Mouse (Mus musculus) limb, embryonic 14.5 days (tissue): Measurements from ENCODE around the gene Gm17416. TPM values are rescaled to one million over a fixed set of nuclear protein-coding genes. Genes with fewer than 3 reads are reported as not detected.

Experiments
- ATAC-seq: fragments of 200-750 bp; cut with Nextera tagmentation; 2 replicates; pipeline ENCODE4 v1.8.0; 2017; ENCODE audit warnings: low read depth, moderate number of reproducible peaks, moderate TSS enrichment; ENCODE audit not compliant: low FRiP score
- DNase-seq: peaks from one replicate; pipeline ENCODE4 v3.0.0-alpha.2; 2015; ENCODE audit warnings: low spot score
- H3K27ac ChIP-seq: fragments of 300-500 bp; sonication (generic); replicated peaks from 2 replicates; pipeline ENCODE4 v1.5.1; 2014; ENCODE audit warnings: low read depth, mild to moderate bottlenecking, low read length, moderate library complexity, mixed read lengths
- H3K27me3 ChIP-seq: fragments of 300-500 bp; sonication (generic); 2 replicates; pipeline ENCODE4 v1.6.1; 2014; ENCODE audit warnings: low read length, mixed read lengths; ENCODE audit not compliant: control insufficient read depth, insufficient read depth
- H3K36me3 ChIP-seq: fragments of 300-500 bp; sonication (generic); 2 replicates; pipeline ENCODE4 v1.6.1; 2014; ENCODE audit warnings: mild to moderate bottlenecking, low read length, moderate library complexity, mixed read lengths; ENCODE audit not compliant: control insufficient read depth, insufficient read depth
- H3K4me1 ChIP-seq: fragments of 300-500 bp; sonication (generic); 2 replicates; pipeline ENCODE4 v1.6.1; 2014; ENCODE audit warnings: antibody characterized with exemption, low read length, mixed read lengths; ENCODE audit not compliant: control insufficient read depth, insufficient read depth
- H3K4me2 ChIP-seq: fragments of 300-500 bp; sonication (generic); replicated peaks from 2 replicates; pipeline ENCODE4 v1.6.1; 2014; ENCODE audit warnings: low read depth, mild to moderate bottlenecking, low read length, moderate library complexity; ENCODE audit not compliant: severe bottlenecking
- H3K4me3 ChIP-seq: fragments of 300-500 bp; sonication (generic); replicated peaks from 2 replicates; pipeline ENCODE4 v1.5.1; 2014; ENCODE audit warnings: low read length
- H3K9ac ChIP-seq: fragments of 300-500 bp; sonication (generic); 2 replicates; pipeline ENCODE4 v1.6.1; 2014; ENCODE audit warnings: mild to moderate bottlenecking, low read depth, low read length, moderate library complexity; ENCODE audit not compliant: severe bottlenecking
- H3K9me3 ChIP-seq: fragments of 300-500 bp; sonication (generic); 2 replicates; pipeline ENCODE4 v1.6.1; 2016; ENCODE audit warnings: low read length; ENCODE audit not compliant: control insufficient read depth
- POLR2A ChIP-seq: fragments of 200-500 bp; IDR thresholded peaks from 2 replicates; pipeline ENCODE4 v1.8.0; 2012; ENCODE audit warnings: inconsistent platforms, mild to moderate bottlenecking, moderate library complexity, borderline replicate concordance; ENCODE audit not compliant: insufficient read depth, insufficient read length; ENCODE audit errors: extremely low read depth
- WGBS: fragments of 180-500 bp; shearing (Covaris S2); extraction: QIAGEN DNeasy Blood & Tissue Kit; methylation state at CpG from one replicate; pipeline ENCODE4 v1.1.7; 2014; 5-methylcytosine and 5-hydroxymethylcytosine counted together
- polyA plus RNA-seq, 2 experiments: library from polyadenylated mRNA; depleted of rRNA in 1 of 2; stranded (reverse) in 1 of 2; unstranded in 1 of 2; fragments of >200 nt; fragmentation: Nextera tagmentation in 1 of 2; extraction: Ambion mirVana in 1 of 2; gene quantifications; 2 replicates each; pipeline versions ENCODE4 v1.2.1 to v1.2.3; 2012 to 2014

The Gm17416 gene
- not detected in 2 replicates for polyA plus RNA-seq (2012; rRNA removed)
- polyA plus RNA-seq (2014; fragmentation: Nextera tagmentation; extraction: Ambion mirVana), result not detected in 2 replicates

GRCm38 (mm10) chr2:152569038-152569437 is at the start of gene Gm17416:
Gene Gm17416 (plus strand): TSS chr2:152569338.
- H3K9me3 ChIP-seq, result no peaks in the 10 kb centered on the region
- no peak within 1 kb of the TSS for H3K4me3 ChIP-seq
- WGBS, result 92% methylated on average over 5 of the region's 5 CpGs
- H3K9ac ChIP-seq, result no peak within 1 kb of the TSS
- DNase-seq, result no peak
- no peak within 1 kb of the TSS for H3K4me2 ChIP-seq
- no peak for ATAC-seq
- H3K4me1 ChIP-seq, result no peaks in the 10 kb centered on the region
- TF ChIP-seq POLR2A, result no peak
- no peak within 1 kb of the TSS for H3K27ac ChIP-seq
- no peaks in the 10 kb centered on the region for H3K36me3 ChIP-seq
- no peaks in the 10 kb centered on the region for H3K27me3 ChIP-seq

- Histone ChIP-seq H3K27ac (no peak within 1 kb of the TSS), H3K4me3 (no peak within 1 kb of the TSS), H3K9me3 (no peaks in the 10 kb centered on the region), H3K36me3 (no peaks in the 10 kb centered on the region), H3K27me3 (no peaks in the 10 kb centered on the region), H3K4me2 (no peak within 1 kb of the TSS), H3K4me1 (no peaks in the 10 kb centered on the region), H3K9ac (no peak within 1 kb of the TSS)
- TF ChIP-seq POLR2A, result no peak
- 48% methylated on average over 13 of the region's 13 CpGs for WGBS
- DNase-seq (peak; percentile 13), ATAC-seq (no peak; the same call in 1 of the 2 replicates)
Measured at GRCm38 (mm10) chr2:152539944-152540710, 29.0 kb upstream of the Gm17416 start, which contains the start of gene Defb29. Gene Defb29 (minus strand): TSS chr2:152540098.

DNA sequence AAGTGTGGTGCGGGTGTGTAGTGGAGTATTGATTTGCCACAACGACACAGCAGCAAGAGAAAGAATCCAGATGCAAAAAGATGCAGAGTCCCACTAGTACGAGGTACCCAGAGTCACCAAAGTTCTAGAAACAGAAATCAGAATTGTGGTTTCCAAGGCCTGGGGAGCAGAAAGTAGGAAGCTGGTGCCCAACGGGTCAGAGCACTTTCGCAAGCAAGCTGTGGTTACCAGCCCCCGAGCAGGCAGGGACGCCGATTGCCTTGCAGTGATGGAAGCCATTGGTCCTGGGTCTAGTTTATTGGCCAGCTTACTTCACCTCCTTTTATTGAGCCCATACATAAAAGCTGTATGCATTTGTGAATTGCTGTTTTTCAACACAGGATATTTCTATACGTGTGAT is 27.2 kb upstream of the Gm17416 start:
- Histone ChIP-seq H3K36me3 (no peaks in the 10 kb centered on the region), H3K4me2 (no peak overlapping the region), H3K27ac (no peak overlapping the region), H3K9ac (no peak overlapping the region), H3K9me3 (no peaks in the 10 kb centered on the region), H3K4me3 (no peak overlapping the region), H3K27me3 (no peaks in the 10 kb centered on the region), H3K4me1 (no peaks in the 10 kb centered on the region)
- no peak for ATAC-seq
- DNase-seq, result no peak
- WGBS, result 69% methylated on average over 9 of the region's 9 CpGs
- TF ChIP-seq POLR2A, result no peak

DNA sequence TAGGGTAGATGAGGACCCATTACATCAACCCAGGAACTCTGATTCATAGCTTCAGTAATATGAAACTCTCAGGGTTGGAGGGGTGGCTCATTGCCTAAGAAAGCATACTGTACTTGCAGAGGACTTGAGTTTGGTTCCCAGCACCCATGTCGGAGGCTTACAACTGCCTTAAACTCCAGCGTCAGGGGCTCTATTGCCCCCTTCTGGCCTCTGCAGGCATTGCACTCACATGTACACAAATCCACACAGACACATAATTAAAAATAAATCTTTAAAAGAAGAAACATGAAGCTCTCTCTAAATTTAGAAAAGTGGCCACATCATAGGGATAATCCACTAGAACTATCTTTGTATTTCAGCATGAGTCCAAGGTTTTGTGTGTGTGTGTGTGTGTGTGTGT is 26.2 kb upstream of the Gm17416 start:
- ATAC-seq (no peak), DNase-seq (no peak)
- TF ChIP-seq POLR2A, result no peak
- no peak overlapping the region for H3K4me2 ChIP-seq
- H3K36me3 ChIP-seq, result no peaks in the 10 kb centered on the region
- no peak overlapping the region for H3K9ac ChIP-seq
- H3K27ac ChIP-seq, result no peak overlapping the region
- H3K27me3 ChIP-seq, result no peaks in the 10 kb centered on the region
- no peaks in the 10 kb centered on the region for H3K4me1 ChIP-seq
- no peaks in the 10 kb centered on the region for H3K9me3 ChIP-seq
- no peak overlapping the region for H3K4me3 ChIP-seq
- WGBS, result 74% methylated on average over 2 of the region's 2 CpGs

DNA sequence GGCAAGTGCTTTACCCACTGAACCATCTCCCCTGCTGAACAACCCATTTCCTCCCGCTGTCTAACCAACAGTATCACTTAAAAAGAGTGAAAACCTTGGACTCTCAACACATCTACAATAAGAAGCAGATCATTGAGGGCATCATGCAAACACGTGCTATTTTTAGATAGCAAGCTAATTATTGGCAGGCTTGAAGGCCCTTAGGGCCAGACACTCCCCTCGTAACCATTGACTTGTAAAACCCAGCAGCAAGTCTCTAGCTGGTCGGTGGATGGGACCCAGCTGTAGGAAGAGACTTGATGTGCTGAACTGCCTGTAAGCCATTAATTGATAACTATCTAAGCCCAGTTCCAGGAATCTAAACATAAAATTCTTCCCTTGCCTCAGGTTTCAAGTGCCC is 25.7 kb upstream of the Gm17416 start:
- H3K36me3 ChIP-seq, result no peaks in the 10 kb centered on the region
- no peaks in the 10 kb centered on the region for H3K4me1 ChIP-seq
- H3K9me3 ChIP-seq, result no peaks in the 10 kb centered on the region
- no peaks in the 10 kb centered on the region for H3K27me3 ChIP-seq
- no peak overlapping the region for H3K4me2 ChIP-seq
- no peak overlapping the region for H3K4me3 ChIP-seq
- no peak overlapping the region for H3K27ac ChIP-seq
- ATAC-seq, result no peak
- DNase-seq, result no peak
- no peak overlapping the region for H3K9ac ChIP-seq
- no peak for TF ChIP-seq POLR2A
- WGBS, result 51% methylated on average over 4 of the region's 4 CpGs
